Mouse (Mus musculus): Measurements from ENCODE around the gene Gdpgp1. TPM values are rescaled to one million over a fixed set of nuclear protein-coding genes. Genes with fewer than 3 reads are reported as not detected.

Gene Gdpgp1
- polyA plus RNA-seq, 1 experiment from 2014 or later = 4.5 TPM

DNA sequence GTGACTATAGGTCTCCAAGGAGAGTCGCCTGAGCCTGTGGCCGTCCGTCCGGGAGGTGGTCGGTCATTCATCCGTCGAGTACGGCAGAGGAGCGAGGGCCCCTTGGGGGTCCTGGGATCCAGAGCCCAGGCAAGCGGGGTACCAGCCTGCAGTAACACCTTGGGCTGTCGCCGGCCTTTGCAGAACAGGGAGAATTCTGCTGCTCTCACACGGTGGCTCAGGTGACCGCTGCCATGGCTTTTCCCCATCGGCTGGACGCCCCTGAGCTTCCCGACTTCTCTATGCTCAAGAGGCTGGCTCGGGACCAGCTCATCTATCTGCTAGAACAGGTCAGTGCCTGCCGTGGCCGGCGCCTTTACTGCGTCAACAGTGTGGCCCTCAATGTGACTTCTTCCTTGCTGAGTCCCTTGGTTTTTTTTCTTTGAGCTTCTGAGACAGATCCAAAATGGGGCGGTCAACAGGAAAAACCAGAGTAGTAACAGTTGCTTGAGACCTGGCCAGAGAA is 37.1 kb downstream of the Gdpgp1 start:
- Histone ChIP-seq H3K9me3 (peaks cover 6% of the 10 kb centered on the region), H3K9ac (peak overlapping the region; percentile 71), H3K4me3 (peak overlapping the region; percentile 65), H3K4me1 (peaks cover 29% of the 10 kb centered on the region), H3K27me3 (replicated peaks) (no peaks in the 10 kb centered on the region), H3K4me2 (peak overlapping the region; percentile 59), H3K36me3 (replicated peaks) (peaks cover 41% of the 10 kb centered on the region), H3K27ac (peak overlapping the region; percentile 73)
- under 1% methylated on average over 23 of the region's 23 CpGs for WGBS
- peak; percentile 74 for ATAC-seq (replicated peaks)

GRCm38 (mm10) chr7:80273456-80273855 is 40.8 kb downstream of the Gdpgp1 start:
- no peak overlapping the region for H3K4me2 ChIP-seq
- peaks cover 55% of the 10 kb centered on the region for H3K36me3 ChIP-seq (replicated peaks)
- H3K9ac ChIP-seq = no peak overlapping the region
- 91% methylated on average over 2 of the region's 2 CpGs for WGBS
- peaks cover 27% of the 10 kb centered on the region for H3K4me1 ChIP-seq
- H3K9me3 ChIP-seq = peaks cover 12% of the 10 kb centered on the region
- ATAC-seq (replicated peaks) = no peak
- H3K4me3 ChIP-seq = no peak overlapping the region
- no peak overlapping the region for H3K27ac ChIP-seq
- H3K27me3 ChIP-seq (replicated peaks) = no peaks in the 10 kb centered on the region

- WGBS = 97% methylated on average over 4 of the region's 4 CpGs
- H3K9me3 ChIP-seq = peaks cover 12% of the 10 kb centered on the region
- no peaks in the 10 kb centered on the region for H3K27me3 ChIP-seq (replicated peaks)
These were observed 43.7 kb downstream of the Gdpgp1 start for GRCm38 (mm10) chr7:80276374-80276773.

DNA sequence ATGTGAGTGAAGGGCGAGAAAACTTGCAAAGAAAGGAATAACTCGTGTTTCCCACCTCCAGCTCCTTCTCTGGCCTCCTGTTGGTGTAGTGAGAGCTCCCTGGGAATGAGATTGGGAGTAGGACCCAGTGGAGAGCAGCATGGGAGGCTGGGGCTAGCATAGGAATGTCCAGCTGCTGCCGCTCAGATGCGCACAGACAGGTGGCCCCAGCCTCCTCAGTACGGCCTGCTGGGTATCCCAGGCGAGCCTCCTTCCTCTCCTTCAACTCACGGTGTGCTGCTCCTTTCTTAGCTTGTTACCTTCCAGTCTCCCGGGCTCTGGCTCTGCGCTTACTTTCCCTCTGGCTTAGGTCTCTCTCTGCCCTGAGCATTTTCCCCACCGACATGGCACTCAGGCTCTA is 47.4 kb downstream of the Gdpgp1 start:
- H3K4me3 ChIP-seq = no peak overlapping the region
- H3K27ac ChIP-seq = no peak overlapping the region
- no peak for ATAC-seq (replicated peaks)
- peaks cover 74% of the 10 kb centered on the region for H3K36me3 ChIP-seq (replicated peaks)
- H3K4me1 ChIP-seq = no peaks in the 10 kb centered on the region
- no peaks in the 10 kb centered on the region for H3K27me3 ChIP-seq (replicated peaks)
- 86% methylated on average over 10 of the region's 10 CpGs for WGBS
- H3K4me2 ChIP-seq = no peak overlapping the region
- H3K9me3 ChIP-seq = peaks cover 3% of the 10 kb centered on the region; the same call in 1 of the 2 replicates
- H3K9ac ChIP-seq = no peak overlapping the region

More at GRCm38 (mm10) chr7:80276374-80276773, 43.7 kb downstream of the Gdpgp1 start:
- H3K4me2 ChIP-seq = no peak overlapping the region
- H3K27ac ChIP-seq = no peak overlapping the region
- ATAC-seq (replicated peaks) = no peak
- peaks cover 6% of the 10 kb centered on the region; the same call in 1 of the 2 replicates for H3K4me1 ChIP-seq
- H3K9ac ChIP-seq = no peak overlapping the region
- peaks cover 78% of the 10 kb centered on the region for H3K36me3 ChIP-seq (replicated peaks)
- H3K4me3 ChIP-seq = no peak overlapping the region

GRCm38 (mm10) chr7:80280998-80281397 is 48.3 kb downstream of the Gdpgp1 start:
- Histone ChIP-seq H3K4me3 (no peak overlapping the region), H3K27ac (no peak overlapping the region), H3K9me3 (no peaks in the 10 kb centered on the region), H3K4me1 (no peaks in the 10 kb centered on the region), H3K4me2 (no peak overlapping the region), H3K36me3 (replicated peaks) (peaks cover 76% of the 10 kb centered on the region), H3K27me3 (replicated peaks) (no peaks in the 10 kb centered on the region), H3K9ac (no peak overlapping the region)
- 92% methylated on average over 2 of the region's 2 CpGs for WGBS
- no peak for ATAC-seq (replicated peaks)

- Histone ChIP-seq H3K4me3 (no peak overlapping the region), H3K4me2 (no peak overlapping the region), H3K27ac (no peak overlapping the region), H3K9me3 (no peaks in the 10 kb centered on the region), H3K36me3 (replicated peaks) (peaks cover 76% of the 10 kb centered on the region), H3K4me1 (no peaks in the 10 kb centered on the region), H3K9ac (no peak overlapping the region), H3K27me3 (replicated peaks) (no peaks in the 10 kb centered on the region)
- WGBS = 91% methylated on average over 3 of the region's 3 CpGs
- ATAC-seq (replicated peaks) = no peak
These were observed 49.0 kb downstream of the Gdpgp1 start for GRCm38 (mm10) chr7:80281646-80282045.

- no peak overlapping the region for H3K27ac ChIP-seq
- H3K4me1 ChIP-seq = no peaks in the 10 kb centered on the region
- 93% methylated on average over 3 of the region's 3 CpGs for WGBS
These were observed 50.7 kb downstream of the Gdpgp1 start for GRCm38 (mm10) chr7:80283226-80283918.

GRCm38 (mm10) chr7:80284391-80284790 is 51.7 kb downstream of the Gdpgp1 start:
- peaks cover 69% of the 10 kb centered on the region for H3K36me3 ChIP-seq (replicated peaks)
- H3K9ac ChIP-seq = no peak overlapping the region
- ATAC-seq (replicated peaks) = no peak
- no peaks in the 10 kb centered on the region for H3K9me3 ChIP-seq
- no peak overlapping the region for H3K4me3 ChIP-seq
- H3K27ac ChIP-seq = no peak overlapping the region
- H3K27me3 ChIP-seq (replicated peaks) = no peaks in the 10 kb centered on the region
- no peaks in the 10 kb centered on the region for H3K4me1 ChIP-seq
- 93% methylated on average over 5 of the region's 5 CpGs for WGBS
- no peak overlapping the region for H3K4me2 ChIP-seq

More at GRCm38 (mm10) chr7:80283226-80283918, 50.7 kb downstream of the Gdpgp1 start:
- no peaks in the 10 kb centered on the region for H3K27me3 ChIP-seq (replicated peaks)
- H3K9me3 ChIP-seq = no peaks in the 10 kb centered on the region
- H3K4me2 ChIP-seq = no peak overlapping the region
- H3K9ac ChIP-seq = no peak overlapping the region
- H3K4me3 ChIP-seq = no peak overlapping the region
- peaks cover 75% of the 10 kb centered on the region for H3K36me3 ChIP-seq (replicated peaks)
- ATAC-seq (replicated peaks) = no peak

- no peaks in the 10 kb centered on the region for H3K4me1 ChIP-seq
- no peak overlapping the region for H3K4me2 ChIP-seq
- no peak overlapping the region for H3K4me3 ChIP-seq
- peaks cover 64% of the 10 kb centered on the region for H3K36me3 ChIP-seq (replicated peaks)
- no peak overlapping the region for H3K9ac ChIP-seq
- no peak for ATAC-seq (replicated peaks)
- 94% methylated on average over 6 of the region's 6 CpGs for WGBS
- no peaks in the 10 kb centered on the region for H3K27me3 ChIP-seq (replicated peaks)
- no peaks in the 10 kb centered on the region for H3K9me3 ChIP-seq
- no peak overlapping the region for H3K27ac ChIP-seq
These were observed 53.1 kb downstream of the Gdpgp1 start for GRCm38 (mm10) chr7:80285725-80286124.

DNA sequence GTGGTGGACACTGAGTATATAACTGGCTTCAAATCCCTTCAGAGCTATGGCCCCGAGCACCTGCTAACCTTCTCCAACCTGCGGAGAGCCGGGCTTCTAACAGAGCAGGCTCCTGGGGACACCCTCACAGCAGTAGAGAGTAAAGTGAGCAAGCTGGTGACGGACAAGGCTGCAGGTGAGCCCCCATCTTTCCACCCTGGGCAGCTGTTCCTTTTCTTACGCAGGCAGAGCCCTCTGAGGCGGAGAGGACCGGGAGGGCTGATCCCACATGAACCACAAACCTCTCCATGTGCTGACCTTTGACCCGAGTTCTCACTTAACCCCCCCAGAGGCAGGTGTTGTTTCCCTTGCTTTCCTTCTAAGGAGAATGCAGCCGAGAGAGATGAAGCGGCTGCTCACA is 55.1 kb downstream of the Gdpgp1 start:
- peaks cover 61% of the 10 kb centered on the region for H3K36me3 ChIP-seq (replicated peaks)
- WGBS = 81% methylated on average over 10 of the region's 10 CpGs
- no peak for ATAC-seq (replicated peaks)

More for the DNA sequence above, 55.1 kb downstream of the Gdpgp1 start:
- no peak overlapping the region for H3K27ac ChIP-seq
- H3K4me3 ChIP-seq = no peak overlapping the region
- no peaks in the 10 kb centered on the region for H3K4me1 ChIP-seq
- H3K27me3 ChIP-seq (replicated peaks) = no peaks in the 10 kb centered on the region
- no peaks in the 10 kb centered on the region for H3K9me3 ChIP-seq
- no peak overlapping the region for H3K4me2 ChIP-seq
- H3K9ac ChIP-seq = no peak overlapping the region

Other genes starting within 250 kb of the Gdpgp1 start
- gene Zfp710, start 208.1 kb upstream of the Gdpgp1 start, polyA plus RNA-seq (2015; fragmentation: Nextera tagmentation; extraction: Ambion mirVana) = 18.0 and 18.6 TPM in 2 replicates
- 242 and 249 TPM in 2 replicates for gene Idh2, start 117.5 kb upstream of the Gdpgp1 start, polyA plus RNA-seq (2015; fragmentation: Nextera tagmentation; extraction: Ambion mirVana)
- gene Sema4b, start 46.0 kb upstream of the Gdpgp1 start, polyA plus RNA-seq (2015; fragmentation: Nextera tagmentation; extraction: Ambion mirVana) = 26.9 and 27.0 TPM in 2 replicates
- 28.5 and 29.7 TPM in 2 replicates for gene Cib1, start 52 bp upstream of the Gdpgp1 start, polyA plus RNA-seq (2015; fragmentation: Nextera tagmentation; extraction: Ambion mirVana)
- gene Ttll13, start 13.5 kb downstream of the Gdpgp1 start, polyA plus RNA-seq (2015; fragmentation: Nextera tagmentation; extraction: Ambion mirVana) = 2.1 and 2.9 TPM in 2 replicates
- gene Ngrn, start 28.4 kb downstream of the Gdpgp1 start, polyA plus RNA-seq (2015; fragmentation: Nextera tagmentation; extraction: Ambion mirVana) = 72.9 and 74.5 TPM in 2 replicates
- 26.8 and 32.6 TPM in 2 replicates for gene Vps33b, start 36.8 kb downstream of the Gdpgp1 start, polyA plus RNA-seq (2015; fragmentation: Nextera tagmentation; extraction: Ambion mirVana)
- 33.8 and 39.8 TPM in 2 replicates for gene Prc1, start 61.6 kb downstream of the Gdpgp1 start, polyA plus RNA-seq (2015; fragmentation: Nextera tagmentation; extraction: Ambion mirVana)
- gene Rccd1, start 91.6 kb downstream of the Gdpgp1 start, polyA plus RNA-seq (2015; fragmentation: Nextera tagmentation; extraction: Ambion mirVana) = 10.5 and 13.9 TPM in 2 replicates
- 60.2 and 62.0 TPM in 2 replicates for gene Unc45a, start 108.1 kb downstream of the Gdpgp1 start, polyA plus RNA-seq (2015; fragmentation: Nextera tagmentation; extraction: Ambion mirVana)
- 22.1 and 26.4 TPM in 2 replicates for gene Hddc3, start 110.2 kb downstream of the Gdpgp1 start, polyA plus RNA-seq (2015; fragmentation: Nextera tagmentation; extraction: Ambion mirVana)
- 26.4 and 28.2 TPM in 2 replicates for gene Man2a2, start 138.5 kb downstream of the Gdpgp1 start, polyA plus RNA-seq (2015; fragmentation: Nextera tagmentation; extraction: Ambion mirVana)
- 4.4 and 4.8 TPM in 2 replicates for gene Fes, start 155.1 kb downstream of the Gdpgp1 start, polyA plus RNA-seq (2015; fragmentation: Nextera tagmentation; extraction: Ambion mirVana)
- 5.7 and 6.3 TPM in 2 replicates for gene Furin, start 172.6 kb downstream of the Gdpgp1 start, polyA plus RNA-seq (2015; fragmentation: Nextera tagmentation; extraction: Ambion mirVana)

Measured in midbrain, embryonic 15.5 days (tissue).